Mouse (Mus musculus): ENCODE data around the gene Casp3. TPM values are rescaled to one million over a fixed set of nuclear protein-coding genes. Genes with fewer than 3 reads are reported as not detected.
A peak's percentile ranks its signal among the peaks of the same experiment; 100 is the strongest.

Casp3 gene
- total and polyA plus RNA-seq, 2 experiments = 6.1 to 22.7 TPM

- Histone ChIP-seq H3K4me1 (ENCODE audit: control insufficient read depth, insufficient read depth, low read length) (0 out of 2 replicates have a peak, but pooled peaks cover 1% of the 10 kb centered on the region), H3K36me3 (ENCODE audit: control insufficient read depth, insufficient read depth, low read length) (no peaks in the 10 kb centered on the region), H3K27ac (replicated peaks; ENCODE audit: insufficient read depth, low read depth, low read length) (no peak overlapping the region), H3K9ac (ENCODE audit: low read depth, low read length) (no peak overlapping the region), H3K4me3 (ENCODE audit: insufficient read depth, low read depth, low read length) (no peak overlapping the region), H3K79me2 (ENCODE audit: control insufficient read depth, insufficient read depth, low read length) (no peaks in the 10 kb centered on the region), H3K27me3 (ENCODE audit: control insufficient read depth, insufficient read depth, low read length) (no peaks in the 10 kb centered on the region)
- WGBS = 68% methylated on average over 4 of the region's 4 CpGs
- TF ChIP-seq CTCF (IDR thresholded peaks at IDR 0.05; ENCODE audit: low read depth, low read length) (no peak), POLR2A (IDR thresholded peaks at IDR 0.05; ENCODE audit: extremely low read depth, insufficient read depth, low read length) (no peak)
- peak; percentile 17 for DNase-seq (ENCODE audit: extremely low read depth, low read depth, low spot score)
Measured at GRCm38 (mm10) chr8:46648421-46648820, 31.3 kb downstream of the Casp3 start.

- no peak for DNase-seq (ENCODE audit: extremely low read depth, low read depth, low spot score)
- Histone ChIP-seq H3K4me1 (ENCODE audit: control insufficient read depth, insufficient read depth, low read length) (0 out of 2 replicates have a peak, but pooled peaks cover 1% of the 10 kb centered on the region), H3K4me3 (ENCODE audit: insufficient read depth, low read depth, low read length) (no peak overlapping the region), H3K27me3 (ENCODE audit: control insufficient read depth, insufficient read depth, low read length) (no peaks in the 10 kb centered on the region), H3K27ac (replicated peaks; ENCODE audit: insufficient read depth, low read depth, low read length) (no peak overlapping the region), H3K36me3 (ENCODE audit: control insufficient read depth, insufficient read depth, low read length) (no peaks in the 10 kb centered on the region), H3K79me2 (ENCODE audit: control insufficient read depth, insufficient read depth, low read length) (no peaks in the 10 kb centered on the region), H3K9ac (ENCODE audit: low read depth, low read length) (no peak overlapping the region)
- 75% methylated on average over 9 of the region's 9 CpGs for WGBS
- TF ChIP-seq CTCF (IDR thresholded peaks at IDR 0.05; ENCODE audit: low read depth, low read length) = no peak
- no peak for TF ChIP-seq POLR2A (IDR thresholded peaks at IDR 0.05; ENCODE audit: extremely low read depth, insufficient read depth, low read length)
Measured at GRCm38 (mm10) chr8:46651872-46652271, 34.8 kb downstream of the Casp3 start.

- Histone ChIP-seq H3K4me3 (ENCODE audit: insufficient read depth, low read depth, low read length) (no peak overlapping the region), H3K4me1 (ENCODE audit: control insufficient read depth, insufficient read depth, low read length) (0 out of 2 replicates have a peak, but pooled peaks cover 1% of the 10 kb centered on the region), H3K79me2 (ENCODE audit: control insufficient read depth, insufficient read depth, low read length) (no peaks in the 10 kb centered on the region), H3K27me3 (ENCODE audit: control insufficient read depth, insufficient read depth, low read length) (no peaks in the 10 kb centered on the region), H3K36me3 (ENCODE audit: control insufficient read depth, insufficient read depth, low read length) (no peaks in the 10 kb centered on the region), H3K27ac (replicated peaks; ENCODE audit: insufficient read depth, low read depth, low read length) (no peak overlapping the region), H3K9ac (ENCODE audit: low read depth, low read length) (no peak overlapping the region)
- no peak for DNase-seq (ENCODE audit: extremely low read depth, low read depth, low spot score)
- TF ChIP-seq CTCF (IDR thresholded peaks at IDR 0.05; ENCODE audit: low read depth, low read length) (no peak), POLR2A (IDR thresholded peaks at IDR 0.05; ENCODE audit: extremely low read depth, insufficient read depth, low read length) (no peak)
- 75% methylated on average over 2 of the region's 2 CpGs for WGBS
Measured at GRCm38 (mm10) chr8:46655919-46656318, 38.8 kb downstream of the Casp3 start.

GRCm38 (mm10) chr8:46671496-46671895 is 54.4 kb downstream of the Casp3 start:
- no peak overlapping the region for H3K27ac ChIP-seq (replicated peaks; ENCODE audit: insufficient read depth, low read depth, low read length)
- H3K4me1 ChIP-seq (ENCODE audit: control insufficient read depth, insufficient read depth, low read length) = no peaks in the 10 kb centered on the region
- H3K79me2 ChIP-seq (ENCODE audit: control insufficient read depth, insufficient read depth, low read length) = no peaks in the 10 kb centered on the region
- DNase-seq (ENCODE audit: extremely low read depth, low read depth, low spot score) = peak; percentile 33
- no peak overlapping the region for H3K9ac ChIP-seq (ENCODE audit: low read depth, low read length)
- TF ChIP-seq POLR2A (IDR thresholded peaks at IDR 0.05; ENCODE audit: extremely low read depth, insufficient read depth, low read length) (no peak), CTCF (IDR thresholded peaks at IDR 0.05; ENCODE audit: low read depth, low read length) (peak; percentile 90)
- H3K27me3 ChIP-seq (ENCODE audit: control insufficient read depth, insufficient read depth, low read length) = no peaks in the 10 kb centered on the region
- no peak overlapping the region for H3K4me3 ChIP-seq (ENCODE audit: insufficient read depth, low read depth, low read length)
- H3K36me3 ChIP-seq (ENCODE audit: control insufficient read depth, insufficient read depth, low read length) = no peaks in the 10 kb centered on the region
- WGBS = 1% methylated on average over 2 of the region's 2 CpGs

GRCm38 (mm10) chr8:46680671-46681365 is 63.7 kb downstream of the Casp3 start:
- no peak for TF ChIP-seq POLR2A (IDR thresholded peaks at IDR 0.05; ENCODE audit: extremely low read depth, insufficient read depth, low read length)
- TF ChIP-seq CTCF (IDR thresholded peaks at IDR 0.05; ENCODE audit: low read depth, low read length) = no peak
- Histone ChIP-seq H3K79me2 (ENCODE audit: control insufficient read depth, insufficient read depth, low read length) (no peaks in the 10 kb centered on the region), H3K27ac (replicated peaks; ENCODE audit: insufficient read depth, low read depth, low read length) (no peak overlapping the region), H3K27me3 (ENCODE audit: control insufficient read depth, insufficient read depth, low read length) (no peaks in the 10 kb centered on the region), H3K4me3 (ENCODE audit: insufficient read depth, low read depth, low read length) (no peak overlapping the region), H3K4me1 (ENCODE audit: control insufficient read depth, insufficient read depth, low read length) (no peaks in the 10 kb centered on the region), H3K36me3 (ENCODE audit: control insufficient read depth, insufficient read depth, low read length) (no peaks in the 10 kb centered on the region), H3K9ac (ENCODE audit: low read depth, low read length) (no peak overlapping the region)
- DNase-seq (ENCODE audit: extremely low read depth, low read depth, low spot score) = no peak
- WGBS = 69% methylated on average over 5 of the region's 5 CpGs

Data from liver, adult 2 months (tissue).